Mouse (Mus musculus): ENCODE data around the gene Tceanc2.
A peak's percentile ranks its signal among the peaks of the same experiment; 100 is the strongest.

Tceanc2 gene

DNA sequence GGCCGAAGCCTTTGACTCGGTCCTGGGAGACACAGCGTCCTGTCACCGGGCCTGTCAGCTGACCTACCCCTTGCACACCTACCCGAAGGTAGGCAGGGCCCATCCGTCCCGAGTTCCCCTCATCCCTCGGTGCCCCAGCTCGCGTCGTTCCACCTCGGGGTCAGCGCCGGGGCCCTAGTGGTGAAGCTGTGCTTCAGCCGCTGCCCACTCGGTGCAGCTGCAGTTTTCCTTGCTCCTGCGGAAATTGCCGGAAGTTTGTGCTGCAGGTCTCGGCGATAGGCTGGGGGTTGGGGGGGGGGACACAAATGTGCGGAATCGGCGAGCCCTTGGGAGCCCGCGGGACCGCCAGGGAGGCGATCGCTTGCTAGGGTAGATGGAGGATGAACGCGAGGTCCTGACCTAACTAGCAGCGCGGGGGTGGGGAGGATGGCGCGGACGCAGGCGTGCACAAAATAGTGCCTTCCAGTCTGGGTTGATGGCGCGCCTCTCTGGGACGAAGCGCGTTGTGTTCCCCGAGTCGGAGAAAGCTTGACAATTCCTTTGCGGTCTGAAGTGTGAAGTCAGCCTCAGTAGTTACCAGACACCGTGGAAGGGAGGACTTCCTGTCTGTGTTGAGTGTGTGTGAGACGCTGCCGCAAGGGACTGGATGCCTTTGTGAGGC, at the start of gene Tceanc2:
Tceanc2 (minus strand) TSS at position 287 of the 661 bp plus-strand sequence.
- peak; percentile 63 to 69 for DNase-seq (ENCODE audit: low spot score in 2 of 2)

DNA sequence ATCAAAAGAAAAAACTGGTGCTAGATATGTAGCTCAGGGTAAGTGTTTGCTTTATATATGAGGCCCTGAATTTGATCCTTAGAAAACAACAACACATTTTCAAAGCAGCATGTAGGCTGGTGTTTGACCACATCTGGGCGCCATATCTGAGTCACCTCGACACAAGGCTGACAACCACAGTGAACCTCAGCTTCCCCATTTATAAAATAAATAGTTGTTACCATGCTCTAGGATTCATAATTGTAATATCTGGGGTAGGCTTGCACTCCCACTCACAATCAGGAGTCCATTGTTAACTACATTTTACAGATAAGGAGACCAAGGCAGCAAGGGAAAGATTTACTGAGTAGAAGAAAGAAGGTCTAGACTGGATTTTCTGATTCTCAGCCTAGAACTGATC, 47.4 kb upstream of the Tceanc2 start:
- no peak for DNase-seq (ENCODE audit: low spot score in 2 of 2)

- no peak for DNase-seq (ENCODE audit: low spot score in 2 of 2)
Measured at GRCm38 (mm10) chr4:107223225-107224204, 44.6 kb upstream of the Tceanc2 start.

- DNase-seq (ENCODE audit: low spot score in 2 of 2): no peak
Measured at GRCm38 (mm10) chr4:107221524-107221923, 42.6 kb upstream of the Tceanc2 start.

GRCm38 (mm10) chr4:107217574-107217973, 38.7 kb upstream of the Tceanc2 start:
- no peak for DNase-seq (ENCODE audit: low spot score in 2 of 2)

- DNase-seq (ENCODE audit: low spot score in 2 of 2): no peak
Measured at GRCm38 (mm10) chr4:107213279-107214011, 34.5 kb upstream of the Tceanc2 start.

DNA sequence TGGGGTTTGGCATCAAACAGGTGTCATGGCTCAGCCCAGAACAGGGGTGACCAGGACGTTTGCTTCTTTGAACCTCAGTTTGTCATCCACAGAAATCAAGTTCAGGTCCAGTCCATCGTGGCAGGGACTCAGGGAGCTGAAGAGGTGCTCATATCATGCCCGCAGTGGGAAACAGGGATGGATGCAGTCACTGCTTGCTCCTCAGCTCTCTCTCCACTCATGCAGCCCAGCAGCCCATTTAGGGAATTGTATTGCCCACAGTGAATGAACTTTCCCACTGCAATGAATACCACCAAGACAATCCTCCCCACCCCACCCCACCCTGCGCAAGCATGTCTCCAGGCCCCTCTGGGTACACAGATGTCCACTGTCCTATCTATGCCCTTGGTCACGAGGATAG, 33.0 kb upstream of the Tceanc2 start:
- DNase-seq (ENCODE audit: low spot score in 2 of 2): no peak

- DNase-seq (ENCODE audit: low spot score in 2 of 2): no peak
Measured at GRCm38 (mm10) chr4:107211465-107211864, 32.5 kb upstream of the Tceanc2 start.

DNA sequence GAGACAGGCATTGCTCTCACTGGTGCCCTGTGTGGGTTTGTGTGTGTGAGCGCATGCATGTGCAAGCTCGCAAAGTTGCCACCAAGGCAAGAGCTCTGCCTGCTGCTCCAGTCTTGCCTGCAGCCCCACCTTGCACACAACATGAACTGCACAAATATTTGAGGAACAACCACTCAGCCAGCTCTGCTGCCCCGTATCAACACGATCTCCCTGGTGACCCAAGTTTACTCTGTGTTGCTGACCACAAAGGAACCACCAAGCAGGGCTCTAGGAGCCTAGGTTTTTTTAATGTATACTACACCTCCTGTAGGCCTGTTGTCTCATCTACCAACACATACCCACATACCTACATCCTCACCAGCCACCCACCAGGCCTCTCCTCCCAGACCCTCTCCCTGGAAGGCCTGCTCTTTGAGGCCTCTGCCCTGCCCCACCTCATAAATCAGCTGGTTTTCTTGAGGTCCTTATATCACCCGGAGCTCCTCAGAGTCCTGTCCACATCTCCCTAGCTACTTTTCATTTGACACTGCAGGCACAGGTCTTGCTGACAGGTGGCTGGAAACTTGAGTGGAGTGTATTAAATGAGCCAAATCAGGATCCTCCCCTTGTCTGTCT, 31.7 kb upstream of the Tceanc2 start:
- no peak for DNase-seq (ENCODE audit: low spot score in 2 of 2)

- DNase-seq (ENCODE audit: low spot score in 2 of 2): no peak
Measured at GRCm38 (mm10) chr4:107208880-107209279, 30.0 kb upstream of the Tceanc2 start, which contains the start of gene Ldlrad1. Gene Ldlrad1 (plus strand): TSS chr4:107209180.

- no peak for DNase-seq (ENCODE audit: low spot score in 2 of 2)
Measured at GRCm38 (mm10) chr4:107207016-107207415, 28.1 kb upstream of the Tceanc2 start.

GRCm38 (mm10) chr4:107203001-107203400, 24.1 kb upstream of the Tceanc2 start:
- DNase-seq (ENCODE audit: low spot score in 2 of 2): no peak

GRCm38 (mm10) chr4:107201779-107202178, 22.9 kb upstream of the Tceanc2 start:
- DNase-seq (ENCODE audit: low spot score in 2 of 2): peak in 1 of 2 experiments; percentile 20

DNA sequence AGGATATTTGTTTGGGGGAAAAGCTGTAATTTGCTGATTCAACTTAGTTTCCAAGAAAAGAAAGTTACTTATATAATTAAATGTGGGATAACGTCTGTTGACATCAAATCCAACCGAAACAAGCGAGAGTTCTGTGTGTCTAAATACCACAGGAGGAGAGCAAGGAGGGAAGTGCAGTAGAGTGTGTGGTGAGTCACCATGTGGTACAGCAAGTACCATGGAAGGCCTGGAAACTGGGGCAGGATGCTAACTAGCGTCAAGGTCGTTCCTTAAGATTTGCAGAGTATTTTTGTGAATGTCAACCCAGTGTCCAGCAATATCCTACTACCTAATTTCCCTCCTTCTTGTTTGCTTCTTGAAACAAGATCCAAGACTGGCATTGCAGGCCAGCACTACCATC, 19.2 kb upstream of the Tceanc2 start:
- no peak for DNase-seq (ENCODE audit: low spot score in 2 of 2)

DNA sequence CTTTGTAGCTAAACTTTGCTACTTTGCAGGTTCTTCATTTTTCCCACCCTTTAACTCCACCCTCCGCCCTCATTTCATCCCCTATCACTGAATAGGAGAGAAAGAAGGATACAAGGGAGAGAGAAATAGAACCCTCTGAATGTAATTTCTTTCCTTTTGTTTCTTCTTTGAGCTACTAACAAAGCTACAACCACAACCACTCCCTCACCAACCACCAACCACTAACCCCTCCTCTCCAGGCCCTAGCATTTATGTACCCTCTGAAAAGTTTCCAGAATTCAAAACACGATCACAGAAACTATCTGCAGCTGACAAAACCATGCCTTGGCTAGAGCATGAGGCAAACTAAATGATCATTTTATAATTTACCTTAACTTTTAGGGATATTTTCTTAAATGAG, 17.5 kb upstream of the Tceanc2 start:
- no peak for DNase-seq (ENCODE audit: low spot score in 2 of 2)

- no peak for DNase-seq (ENCODE audit: low spot score in 2 of 2)
Measured at GRCm38 (mm10) chr4:107193841-107194240, 14.9 kb upstream of the Tceanc2 start.

DNA sequence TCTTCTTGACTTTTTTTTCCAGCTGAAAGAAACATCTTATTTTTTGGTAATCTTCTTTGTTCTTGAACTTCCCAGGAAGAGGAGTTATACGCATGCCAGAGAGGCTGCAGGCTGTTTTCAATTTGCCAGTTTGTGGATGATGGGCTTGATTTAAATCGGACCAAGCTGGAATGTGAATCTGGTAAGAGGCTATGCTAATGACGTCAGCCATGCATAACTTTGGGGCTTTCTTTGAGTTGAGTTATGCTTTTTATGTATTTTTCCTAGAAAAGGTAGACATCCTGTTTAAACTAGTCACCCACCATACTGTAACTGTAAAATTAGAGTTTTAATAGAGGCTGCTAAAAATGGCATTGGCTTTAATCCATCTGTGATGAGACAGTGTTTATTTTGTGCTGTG, 6.8 kb upstream of the Tceanc2 start:
- no peak for DNase-seq (ENCODE audit: low spot score in 2 of 2)

- no peak for DNase-seq (ENCODE audit: low spot score in 2 of 2)
Measured at GRCm38 (mm10) chr4:107183203-107183602, 4.3 kb upstream of the Tceanc2 start.

DNA sequence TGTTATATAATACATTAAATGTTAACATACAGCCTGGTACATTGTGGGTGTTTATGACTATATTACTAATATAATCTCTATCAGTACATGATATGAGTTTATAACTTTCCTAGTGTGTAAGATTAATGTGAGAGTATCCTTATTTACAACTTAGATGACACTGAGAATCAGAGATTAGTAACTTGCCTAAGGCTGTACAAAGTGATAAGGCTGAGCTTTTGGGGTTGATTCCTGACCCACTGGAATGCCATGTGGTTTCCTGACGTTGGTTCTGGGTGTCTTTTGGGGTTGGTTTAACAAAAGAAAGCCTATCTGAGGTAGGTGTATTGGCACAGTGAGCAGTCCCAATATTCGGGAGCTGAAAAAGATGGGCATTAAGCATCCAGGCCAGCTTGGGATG, 3.9 kb upstream of the Tceanc2 start:
- no peak for DNase-seq (ENCODE audit: low spot score in 2 of 2)

DNA sequence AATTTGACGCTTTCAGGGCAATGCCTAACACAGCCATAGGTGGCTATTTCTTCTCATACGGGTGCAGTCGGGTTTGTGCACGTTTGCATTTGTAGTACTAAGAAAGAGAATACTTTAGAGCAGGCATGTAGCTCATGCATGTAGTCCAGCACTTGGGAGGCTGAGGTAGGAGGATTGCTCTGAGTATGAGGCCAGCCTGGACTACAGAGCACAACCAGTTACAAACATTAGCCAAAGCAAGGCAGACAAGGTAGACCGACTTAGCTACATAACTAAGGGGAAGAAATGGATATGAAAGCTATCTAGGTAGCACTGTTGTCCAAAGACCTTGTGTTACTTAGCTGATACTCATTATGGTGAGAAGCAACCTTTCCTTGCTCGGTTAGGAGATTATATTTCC, 3.0 kb upstream of the Tceanc2 start:
- DNase-seq (ENCODE audit: low spot score in 2 of 2): no peak

DNA sequence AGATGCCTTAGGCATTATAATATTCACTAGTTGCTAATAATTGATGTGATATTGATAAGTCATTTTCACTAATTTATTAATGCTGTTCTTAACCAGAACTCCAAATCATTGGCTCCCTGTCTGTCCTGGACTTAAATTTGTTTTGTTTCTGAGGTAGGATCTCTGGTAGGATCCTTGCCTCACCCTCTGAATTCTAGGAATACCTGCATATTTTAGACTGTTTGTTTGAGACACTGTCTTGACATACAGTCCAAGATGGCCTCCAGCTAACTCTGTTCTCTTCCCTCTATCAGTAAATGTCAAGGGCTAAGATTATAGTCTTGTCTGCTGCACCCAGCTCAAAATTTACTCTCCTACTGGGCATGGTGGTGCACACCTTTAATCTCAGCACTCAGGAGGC, 1.8 kb upstream of the Tceanc2 start:
- no peak for DNase-seq (ENCODE audit: low spot score in 2 of 2)

DNA sequence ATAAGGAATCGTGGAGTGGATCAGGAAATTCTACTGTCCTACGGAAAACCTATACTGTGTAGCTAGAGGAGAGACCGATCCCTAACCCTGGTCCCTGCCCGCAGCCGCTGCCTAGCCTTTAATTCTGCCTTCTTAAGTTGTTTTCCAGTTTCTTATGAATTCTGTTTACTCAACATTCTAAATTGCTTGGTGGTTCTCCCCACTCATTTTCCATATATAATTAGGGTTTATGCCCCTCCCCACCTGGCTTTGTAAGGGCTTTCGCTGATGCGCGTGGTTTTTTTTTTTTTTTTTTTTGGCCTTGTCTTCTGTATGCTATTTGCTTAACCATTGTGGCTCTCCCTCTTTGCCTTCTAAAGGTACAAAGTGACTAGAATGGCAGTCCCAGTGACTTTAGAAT, 645 bp upstream of the Tceanc2 start:
- DNase-seq (ENCODE audit: low spot score in 2 of 2): no peak

Measured in thymus, postnatal 10 days (tissue).